Mouse (Mus musculus) CD8-positive naive resting alpha-beta T cell, adult 57 days (primary cell): Measurements from ENCODE around the gene Haus2. TPM values are rescaled to one million over a fixed set of nuclear protein-coding genes. Genes with fewer than 3 reads are reported as not detected.

ENCODE experiments used
- total RNA-seq: library from RNA; stranded (reverse); gene quantifications from one replicate; pipeline ENCODE4 v1.2.4, GENCODE M21; 2023

Haus2 gene
- total RNA-seq = 18.6 TPM

GRCm38 (mm10) chr2:120608830-120609723 is at the start of gene Haus2, which contains the start of gene Lrrc57:
Gene Haus2 (plus strand): TSS chr2:120609383.
Gene Lrrc57 (minus strand): TSS chr2:120609520.

GRCm38 (mm10) chr2:120563235-120563990 is 45.8 kb upstream of the Haus2 start, which contains the start of gene Zfp106:
Gene Zfp106 (minus strand): TSS chr2:120563843.

DNA sequence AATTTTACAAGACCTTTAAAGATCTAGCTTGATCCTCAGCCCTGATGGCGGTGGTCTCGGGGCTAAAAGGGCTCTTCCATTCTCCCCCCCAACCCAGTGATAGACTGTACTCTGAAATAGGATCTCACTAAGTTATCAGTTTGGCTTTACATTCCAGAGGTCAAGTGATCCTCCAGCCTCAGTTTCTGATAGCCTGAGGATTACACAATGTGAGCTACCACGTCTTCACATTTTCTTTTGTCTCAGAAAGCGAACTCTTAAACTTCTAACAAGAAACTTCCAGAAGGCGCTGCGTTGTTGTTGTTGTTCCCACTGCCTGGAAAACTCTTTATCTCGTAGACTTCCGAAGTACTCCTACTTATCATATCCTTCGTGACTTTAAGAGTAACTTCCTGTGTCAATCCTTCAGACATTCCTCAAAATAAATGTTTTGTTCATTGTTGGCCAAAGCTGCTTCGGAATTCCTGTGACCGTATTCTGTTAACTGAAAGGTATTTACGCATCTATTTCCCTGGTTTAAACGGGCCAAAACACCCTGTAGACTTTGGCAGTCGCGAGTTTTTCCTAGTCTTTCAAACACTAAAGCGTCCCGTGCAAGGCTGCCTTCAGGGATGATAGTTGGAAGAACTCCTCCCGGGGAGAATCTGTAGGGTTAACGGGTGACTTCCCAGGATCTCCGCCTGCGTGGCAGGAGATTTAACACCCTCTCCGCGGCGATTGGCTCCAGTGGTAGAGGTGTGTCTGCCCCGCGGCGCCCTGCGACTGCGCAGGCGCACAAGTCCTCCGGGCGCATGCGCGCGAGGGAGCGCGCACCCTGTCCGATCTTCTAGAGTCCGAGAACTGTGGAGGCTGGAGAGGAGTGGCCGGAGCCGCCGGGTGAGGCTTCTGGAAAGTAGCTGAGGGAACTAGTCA is 42.0 kb upstream of the Haus2 start, which contains the start of gene Snap23:
Gene Snap23 (plus strand): TSS at position 786 of the 912 bp plus-strand sequence.

DNA sequence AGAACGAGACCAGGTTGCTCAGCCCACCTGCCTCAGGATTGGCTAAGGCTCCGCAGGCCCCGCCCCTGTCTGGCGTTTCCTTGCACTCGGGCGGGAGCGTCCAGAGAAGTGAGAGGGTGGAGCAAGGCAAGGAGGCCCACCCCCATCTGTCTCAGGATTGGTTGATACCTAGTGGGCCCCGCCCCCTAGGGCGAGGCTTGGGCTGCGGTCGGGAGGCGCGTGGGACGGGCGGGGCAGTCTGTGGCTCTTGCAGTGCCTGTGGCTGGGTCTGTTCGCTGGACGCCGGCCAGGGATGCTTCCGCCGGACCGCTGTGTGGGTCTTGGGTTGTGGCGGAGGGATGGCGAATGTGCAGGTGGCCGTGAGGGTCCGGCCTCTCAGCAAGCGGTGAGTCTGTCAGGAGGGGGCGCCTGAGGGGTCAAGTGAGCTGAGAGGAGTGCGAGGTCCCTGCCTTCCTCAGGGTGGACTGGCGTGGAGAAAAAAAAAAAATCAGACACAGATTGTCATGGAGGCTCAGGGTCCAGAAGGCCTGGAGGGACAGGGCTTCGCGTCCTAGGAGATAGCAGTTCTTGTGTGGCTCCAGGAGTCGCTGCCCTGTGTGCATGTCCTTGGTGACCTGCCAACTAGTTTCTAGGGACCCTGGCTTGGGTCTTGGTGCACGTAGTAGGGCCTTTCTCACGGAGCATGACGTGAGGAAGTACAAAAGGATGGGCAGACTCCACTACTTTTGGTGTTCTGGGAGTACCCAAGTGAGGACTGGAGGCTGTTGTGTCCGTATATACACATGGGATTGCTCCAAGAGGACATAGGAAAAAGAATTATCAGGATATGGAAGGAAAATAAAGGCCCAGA is 19.9 kb downstream of the Haus2 start, which contains the start of gene Stard9:
Gene Stard9 (plus strand): TSS at position 236 of the 850 bp plus-strand sequence.

Other genes starting within 250 kb of the Haus2 start
- gene Ganc, start 205.5 kb upstream of the Haus2 start, total RNA-seq = 15.9 TPM
- gene Tmem87a, start 205.3 kb upstream of the Haus2 start, total RNA-seq = 56.6 TPM
- 0.77 TPM for gene Capn3, start 153.4 kb upstream of the Haus2 start, total RNA-seq
- 75.1 TPM for gene Zfp106, start 45.5 kb upstream of the Haus2 start, total RNA-seq
- gene Snap23, start 41.7 kb upstream of the Haus2 start, total RNA-seq = 29.4 TPM
- gene Lrrc57, start 137 bp downstream of the Haus2 start, total RNA-seq = 15.8 TPM
- 0.21 TPM for gene Stard9, start 19.7 kb downstream of the Haus2 start, total RNA-seq
- 32.7 TPM for gene Cdan1, start 240.7 kb downstream of the Haus2 start, total RNA-seq
- gene Ttbk2, start 241.2 kb downstream of the Haus2 start, total RNA-seq = 7.7 TPM